Mouse (Mus musculus): ENCODE measurements at regions not wholly inside any gene's neighbourhood (a gene's known extent, or its start where the extent isn't known, plus 50 kb on each side); places are given as distances from the start of the nearest gene placed in this dataset.
A peak's percentile ranks its signal among the peaks of the same experiment; 100 is the strongest.

DNA sequence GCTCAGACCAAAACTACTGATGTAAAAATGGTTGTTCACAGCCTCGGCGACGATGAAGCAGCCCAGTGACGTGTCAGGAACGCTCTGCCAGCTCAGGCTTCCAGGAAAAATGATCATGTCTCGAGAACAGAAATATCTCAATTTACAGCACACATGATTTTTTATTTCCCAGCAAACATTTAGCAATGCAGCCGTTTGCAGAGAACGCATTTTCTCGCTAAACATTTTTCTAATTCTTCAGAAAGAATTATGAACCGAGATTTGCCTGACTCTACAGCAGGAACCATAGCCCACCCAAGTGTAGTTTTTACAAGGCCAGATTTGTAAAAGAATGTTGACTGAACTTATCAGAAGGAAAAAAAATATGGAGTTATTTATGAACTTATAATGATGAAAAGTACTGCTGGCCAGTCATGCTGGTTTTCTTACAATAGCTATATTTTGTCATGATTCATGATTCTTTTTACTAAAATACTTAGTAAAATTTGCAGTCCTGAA lies 380.4 kb downstream of the Etnk1 start:
- DNase-seq, result no peak

DNA sequence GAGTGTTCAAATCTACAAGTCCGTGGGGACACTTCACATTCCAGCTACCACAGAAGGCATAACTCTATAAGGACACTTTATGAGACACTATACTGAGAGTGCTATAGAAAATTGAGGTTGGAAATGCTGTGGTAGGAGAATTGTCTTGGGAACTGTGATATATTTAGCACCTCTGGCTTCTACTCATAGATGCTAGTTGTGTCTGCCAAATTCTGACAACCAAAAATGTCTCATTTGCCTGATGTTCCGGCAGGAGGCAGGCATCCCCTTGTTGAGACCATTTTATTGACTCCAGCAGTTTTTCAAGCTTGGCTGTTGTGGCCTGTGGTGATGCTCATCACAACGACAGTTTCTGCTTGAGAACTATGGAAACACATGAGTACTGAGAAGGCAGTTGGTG lies 387.9 kb downstream of the Etnk1 start:
- DNase-seq, result no peak

DNA sequence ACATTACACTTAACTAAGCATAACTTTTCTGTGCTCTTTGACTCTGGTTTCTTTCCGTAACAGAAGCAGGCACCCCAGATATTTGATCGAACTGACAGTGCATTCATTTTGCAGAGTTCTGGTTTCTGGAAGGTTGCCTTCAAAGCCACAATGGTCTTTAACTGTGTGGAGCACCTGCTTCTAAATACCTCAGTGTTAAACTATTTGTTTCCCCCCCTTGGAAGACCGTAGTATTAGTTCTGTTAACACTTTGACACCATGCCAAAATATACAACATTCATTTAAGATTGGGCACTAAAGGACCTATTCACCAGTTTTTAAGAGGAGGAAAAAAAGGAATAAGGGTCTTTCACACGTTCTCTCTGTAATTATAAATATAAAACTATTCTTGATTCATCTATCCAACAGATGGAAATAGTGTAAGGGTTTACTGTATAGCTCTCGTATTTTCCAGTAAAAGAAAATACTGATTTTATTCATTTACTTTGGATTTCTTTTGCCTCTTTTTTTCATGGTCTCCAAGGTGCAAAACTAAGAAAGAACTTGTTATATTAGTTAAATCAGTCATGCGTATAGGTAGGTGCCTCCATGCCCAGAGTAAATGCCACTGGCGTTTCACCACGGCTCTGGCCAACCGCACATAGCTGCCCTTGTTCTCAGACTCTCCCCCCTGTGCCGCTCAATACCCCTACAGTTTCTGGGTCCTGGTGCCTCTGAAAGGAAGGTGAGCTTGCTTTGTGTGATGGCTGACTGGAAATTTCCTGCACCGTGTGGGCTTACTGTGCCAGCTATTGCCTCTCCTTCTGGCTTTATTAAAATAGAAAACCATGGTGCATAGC lies 391.2 kb downstream of the Etnk1 start:
- no peak for DNase-seq

DNA sequence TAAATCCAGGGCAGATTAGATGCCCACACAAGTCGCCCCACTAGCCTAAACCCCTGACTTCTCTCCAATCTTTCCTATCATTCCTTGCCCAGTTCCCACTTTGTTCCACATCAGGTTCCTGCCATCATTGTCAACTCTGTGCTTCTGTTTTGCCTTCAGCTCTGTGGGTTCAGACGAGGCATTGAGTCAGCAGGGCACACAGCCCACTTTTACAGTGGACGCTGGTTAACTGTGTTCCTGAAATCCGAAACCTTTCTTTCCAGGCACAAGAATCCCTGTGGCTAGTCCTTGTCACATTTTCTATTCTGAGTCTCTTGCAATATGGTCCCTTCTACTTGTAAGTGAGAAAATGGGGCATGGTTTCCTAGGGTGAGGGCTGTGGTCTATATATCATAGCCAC lies 392.3 kb downstream of the Etnk1 start:
- no peak for DNase-seq

GRCm38 (mm10) chr6:143561316-143562088 lies 394.5 kb downstream of the Etnk1 start:
- no peak for DNase-seq

GRCm38 (mm10) chr6:143571356-143572115 lies 404.5 kb downstream of the Etnk1 start:
- DNase-seq, result peak; percentile 68

- DNase-seq, result peak; percentile 40
Observed at GRCm38 (mm10) chr6:143579223-143579622, 412.2 kb downstream of the Etnk1 start.

DNA sequence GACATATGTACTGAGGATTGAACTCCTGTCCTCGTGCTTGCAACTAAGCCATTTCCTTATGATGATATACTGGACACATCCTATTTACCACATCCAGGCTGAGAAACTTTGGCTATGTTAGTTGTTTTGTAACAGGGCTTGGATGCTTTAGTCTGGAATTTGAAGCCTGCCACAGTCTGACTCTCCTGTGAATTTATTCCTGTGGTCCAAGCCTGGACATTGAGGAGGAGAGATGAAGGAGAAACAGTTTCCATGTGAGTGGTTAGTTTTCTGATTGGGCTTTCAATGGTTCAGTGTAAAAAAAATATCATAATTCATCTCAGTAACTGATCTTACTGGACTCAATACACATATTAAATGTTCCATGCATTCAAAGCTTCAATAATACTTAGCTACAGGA lies 422.6 kb downstream of the Etnk1 start:
- DNase-seq, result peak; percentile 29

- DNase-seq, result no peak
Observed at GRCm38 (mm10) chr6:143590231-143590630, 423.2 kb downstream of the Etnk1 start.

DNA sequence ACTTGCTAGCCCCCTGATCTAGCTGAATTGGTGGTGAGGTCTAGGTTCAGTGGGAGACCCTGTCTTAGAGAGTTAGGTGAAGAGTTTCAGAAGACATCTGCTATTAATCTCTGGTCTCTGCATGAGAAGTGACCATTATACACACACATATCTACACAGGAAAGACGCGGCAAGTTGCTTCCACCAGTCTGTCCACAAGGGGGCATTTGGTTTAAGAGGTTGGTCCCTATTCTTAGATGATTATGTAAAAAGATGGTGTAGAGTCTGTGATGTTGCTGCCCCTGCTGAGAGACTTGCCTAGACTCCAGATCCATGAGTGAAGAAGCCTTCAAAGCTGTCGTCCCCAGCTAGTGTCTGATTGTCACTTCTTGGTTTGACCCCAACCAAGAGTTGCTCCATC lies 425.5 kb downstream of the Etnk1 start:
- peak; percentile 55 for DNase-seq

DNA sequence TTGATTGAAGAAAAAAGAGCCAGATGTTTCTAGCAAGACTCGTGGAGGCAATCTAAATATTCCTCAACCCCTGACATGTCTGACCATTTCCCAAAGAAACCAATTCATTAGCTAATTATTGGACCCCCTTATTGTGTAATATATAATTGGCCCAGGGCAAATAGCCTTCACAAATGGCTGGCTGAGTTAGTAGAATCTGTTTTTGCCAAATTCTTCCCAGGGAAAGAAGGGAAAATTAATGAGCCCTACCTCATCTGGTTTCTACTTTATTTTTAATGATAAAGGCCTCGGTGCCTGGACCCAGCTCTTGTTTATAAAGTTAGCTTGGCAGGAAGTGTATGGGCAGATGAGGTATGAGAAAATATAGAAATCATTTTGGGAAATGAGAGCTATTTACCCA lies 428.5 kb downstream of the Etnk1 start:
- DNase-seq, result no peak

- peak; percentile 74 for DNase-seq
Observed at GRCm38 (mm10) chr6:143597414-143597813, 430.4 kb downstream of the Etnk1 start.

- DNase-seq, result no peak
Observed at GRCm38 (mm10) chr6:143598916-143599315, 431.9 kb downstream of the Etnk1 start.

DNA sequence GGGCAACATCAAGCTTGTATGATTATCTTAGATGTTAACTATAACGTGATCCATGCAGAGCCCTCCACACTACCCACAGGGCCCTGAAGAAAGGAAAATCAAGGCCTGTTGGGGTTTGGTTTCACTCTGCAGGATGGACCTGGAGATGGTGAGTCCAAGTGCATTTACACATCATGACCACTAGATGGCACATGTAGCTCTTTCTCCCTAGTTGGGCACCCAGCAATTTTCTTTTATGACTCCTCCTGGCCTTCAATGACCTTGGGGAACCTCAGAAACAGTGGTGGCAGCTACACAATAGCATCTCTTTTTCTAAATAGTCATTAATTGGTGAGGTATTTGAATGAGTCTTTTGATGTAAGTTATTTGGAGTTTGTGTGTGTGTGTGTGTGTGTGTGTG lies 442.1 kb downstream of the Etnk1 start:
- peak; percentile 82 for DNase-seq

DNA sequence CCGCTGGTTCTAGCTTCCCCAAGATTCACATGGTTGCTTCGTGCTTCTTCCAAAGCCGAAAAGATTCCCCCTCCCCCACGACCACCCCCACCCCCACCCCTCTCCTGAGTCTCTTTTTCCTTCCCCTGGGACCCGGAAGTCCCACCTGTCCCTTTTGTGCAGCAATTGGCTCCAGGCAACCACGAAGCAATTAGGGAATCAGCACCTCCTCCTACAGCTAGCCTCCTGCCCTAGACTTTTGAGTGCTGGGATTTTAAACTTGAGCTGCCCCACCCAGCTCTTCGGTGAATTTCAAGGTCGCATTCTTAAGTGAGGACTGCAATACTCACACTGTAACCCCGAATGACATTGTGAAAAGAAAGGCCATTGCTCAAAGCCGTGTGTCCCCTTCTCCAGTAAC lies 445.9 kb downstream of the Etnk1 start:
- DNase-seq, result no peak

GRCm38 (mm10) chr6:143614431-143614987 lies 447.5 kb downstream of the Etnk1 start:
- DNase-seq, result peak; percentile 63

DNA sequence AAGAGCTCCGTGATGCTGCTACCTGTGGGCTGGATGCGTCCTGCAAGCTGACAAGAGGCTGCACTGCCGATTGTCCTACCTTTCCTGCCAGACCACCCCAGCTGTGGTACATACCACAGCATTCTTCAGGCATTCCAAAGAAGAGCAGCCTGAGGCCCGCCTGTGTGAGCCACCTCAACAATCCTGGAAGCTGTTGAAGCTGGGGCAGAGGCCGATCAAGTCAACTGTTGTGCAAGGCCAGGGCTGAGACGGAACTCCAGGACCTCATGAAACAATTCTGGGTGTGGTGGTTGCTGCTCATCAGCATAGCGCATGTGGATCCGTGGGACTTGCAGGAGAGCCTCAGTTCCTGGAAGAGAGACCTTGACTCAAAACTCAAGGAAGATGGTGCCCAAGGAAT lies 448.3 kb downstream of the Etnk1 start:
- DNase-seq, result peak; percentile 88

GRCm38 (mm10) chr6:143616386-143616785 lies 449.4 kb downstream of the Etnk1 start:
- DNase-seq, result peak; percentile 52

DNA sequence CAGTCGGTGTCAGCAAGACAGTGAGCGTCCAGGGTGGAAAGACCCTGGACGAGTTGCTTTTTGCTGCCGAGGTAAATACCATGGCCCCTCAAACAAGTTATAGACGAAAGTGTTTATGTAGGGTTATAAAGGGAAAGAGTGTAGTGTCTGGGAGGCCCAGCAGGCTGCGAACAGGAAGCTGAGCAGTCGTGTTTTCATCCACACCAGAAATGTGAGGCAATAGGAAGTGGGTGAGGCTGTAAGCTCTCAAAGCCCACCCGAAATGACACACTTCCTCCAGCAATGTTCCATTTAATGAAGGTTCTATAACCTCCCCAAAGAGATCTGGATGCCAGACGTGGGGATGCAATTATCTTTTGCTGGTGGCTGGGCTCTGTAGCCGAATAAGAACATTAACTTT lies 451.5 kb downstream of the Etnk1 start:
- DNase-seq, result peak; percentile 70

DNA sequence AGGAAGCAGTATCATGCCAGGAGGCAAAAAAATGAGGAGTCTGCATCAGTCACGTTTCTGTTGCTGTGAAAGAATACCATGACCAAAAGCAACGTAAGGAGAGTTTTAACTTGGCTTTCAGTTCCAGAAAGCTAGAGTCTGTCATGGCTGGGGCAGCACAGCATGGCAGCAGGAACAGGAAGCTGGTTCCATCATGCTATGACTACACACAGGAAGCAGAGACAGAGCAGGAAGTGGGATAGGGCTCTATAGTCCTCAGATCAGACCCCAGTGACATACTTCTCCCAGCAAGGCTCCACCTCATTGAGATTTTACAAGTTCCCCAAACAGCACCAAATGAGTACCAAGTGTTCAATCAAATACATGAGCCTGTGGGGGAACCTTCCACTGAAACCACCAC lies 453.6 kb downstream of the Etnk1 start:
- DNase-seq, result peak; percentile 66

GRCm38 (mm10) chr6:143622161-143622560 lies 455.1 kb downstream of the Etnk1 start:
- peak; percentile 64 for DNase-seq

GRCm38 (mm10) chr6:143624901-143625300 lies 457.9 kb downstream of the Etnk1 start:
- DNase-seq, result no peak

DNA sequence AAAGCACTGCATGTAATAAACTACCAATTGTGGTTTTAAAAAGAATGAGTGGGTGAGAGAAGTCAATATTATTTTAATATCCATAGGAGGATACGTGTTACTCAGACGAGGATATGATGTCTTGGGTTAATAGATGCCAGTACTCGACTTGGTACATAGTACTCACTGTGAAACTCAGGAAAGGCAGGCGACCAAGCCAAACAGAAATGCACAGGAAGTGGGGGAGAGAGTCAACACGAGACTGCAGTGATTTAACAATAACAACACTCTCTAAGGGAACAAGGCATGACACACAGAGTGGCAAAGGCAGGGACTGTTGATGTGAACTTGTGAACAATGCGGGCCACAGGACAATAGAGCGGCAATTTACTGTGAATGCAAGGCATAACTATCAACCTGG lies 464.6 kb downstream of the Etnk1 start:
- peak; percentile 86 for DNase-seq

Measured in heart, adult 11 months (tissue).